Mouse (Mus musculus) spleen, adult 18-20 months (tissue): ENCODE data around the gene Ggcx.

Source experiments
- DNase-seq, 2 experiments: peaks; one replicate each; pipeline ENCODE4 v3.0.0; 2022; ENCODE audit warnings: mixed read lengths in 2 of 2

Gene Ggcx

GRCm38 (mm10) chr6:72388266-72388665 is 25.8 kb upstream of the Ggcx start:
- no peak for DNase-seq

DNA sequence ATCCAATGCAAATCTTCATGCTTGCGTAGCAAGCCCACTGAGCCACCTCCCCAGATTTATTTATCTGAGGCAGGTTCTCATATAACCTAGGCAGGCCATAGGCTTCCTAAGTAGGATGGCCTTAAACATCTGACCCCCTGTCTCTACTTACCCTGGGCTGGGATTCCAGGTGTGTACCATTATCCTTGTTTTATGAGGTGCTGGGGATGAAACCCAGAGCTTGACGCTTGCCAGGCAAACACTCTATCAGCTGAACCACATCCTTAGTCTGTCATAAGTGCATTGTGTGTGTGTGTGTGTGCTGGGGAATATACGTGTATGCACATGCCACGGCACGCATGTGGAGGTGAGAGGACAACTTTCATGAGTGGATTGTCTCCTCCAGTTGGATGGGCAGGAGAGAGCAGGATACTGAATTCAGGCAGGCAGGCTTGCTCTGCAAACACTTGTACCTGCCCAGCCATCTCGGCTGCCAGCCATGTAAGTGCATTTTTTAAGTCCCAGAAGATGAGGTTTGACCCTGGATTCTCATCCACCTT is 25.2 kb upstream of the Ggcx start:
- DNase-seq = no peak

DNA sequence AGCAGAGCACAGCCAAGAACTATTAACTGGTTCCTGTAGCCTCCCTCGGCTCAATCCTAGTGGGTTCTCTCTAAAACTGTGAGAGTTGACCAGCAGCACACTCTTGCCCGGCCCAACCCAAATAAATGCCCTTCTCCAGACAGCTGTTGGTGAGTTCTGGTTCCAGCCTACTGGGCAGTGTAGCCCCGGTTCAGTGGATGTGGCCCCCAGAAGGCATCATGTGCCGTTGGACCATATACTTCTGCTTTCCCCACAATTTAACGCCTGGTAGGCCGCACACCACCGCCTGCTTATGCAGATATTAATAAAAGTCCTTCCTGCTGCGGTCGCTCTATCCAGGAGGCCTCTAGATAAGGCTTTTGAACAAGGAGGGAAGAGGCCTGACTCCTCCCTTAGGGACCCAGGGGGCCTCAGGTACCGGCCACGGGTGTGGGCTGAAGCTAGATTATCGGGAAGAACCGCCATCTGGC is 24.6 kb upstream of the Ggcx start:
- peak; percentile 59 for DNase-seq

DNA sequence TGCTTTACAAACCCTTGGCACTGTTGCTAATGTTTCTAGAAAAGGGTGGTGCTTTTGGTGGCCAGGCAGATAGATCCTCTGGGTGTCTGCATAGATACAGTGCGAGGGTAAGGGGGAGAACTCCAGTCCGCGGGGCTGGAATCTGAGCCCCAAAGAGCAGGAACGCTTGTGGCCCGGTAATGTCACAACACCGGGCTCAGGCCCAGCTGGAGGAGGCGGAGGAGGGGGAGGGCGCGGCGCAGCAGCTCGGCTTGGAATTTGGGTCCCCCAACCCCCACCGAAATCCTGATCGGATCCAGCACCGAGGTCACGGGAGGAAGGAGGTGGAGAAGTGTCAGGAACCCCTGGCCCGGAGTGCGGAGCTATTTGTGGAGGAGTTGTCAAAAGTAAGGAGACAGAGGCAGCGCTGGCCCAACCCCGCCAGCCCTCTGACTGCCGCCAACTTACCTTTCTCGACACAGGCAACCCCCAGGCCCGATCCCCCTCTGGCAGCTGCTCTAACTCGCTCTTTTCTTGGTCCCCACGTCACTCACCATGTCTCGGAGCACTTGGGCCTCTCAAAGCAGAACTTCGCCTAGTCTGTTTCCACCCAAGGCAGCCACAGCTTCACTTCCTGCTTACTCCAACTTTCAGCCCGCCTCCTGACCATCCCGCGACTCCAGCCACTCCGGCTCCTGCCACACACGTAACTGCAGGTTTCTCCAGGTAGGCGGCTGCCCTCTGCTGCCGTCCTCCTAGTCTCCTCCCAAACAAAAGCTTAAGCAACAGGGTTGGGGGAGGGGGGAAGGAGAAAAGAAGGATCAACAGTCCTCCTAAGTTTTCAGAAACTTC is 24.0 kb upstream of the Ggcx start, which contains the start of gene Vamp8:
Gene Vamp8, minus strand, starts transcription at position 763 of the 831 bp plus-strand sequence.
- peak; percentile 59 to 68 for DNase-seq

DNA sequence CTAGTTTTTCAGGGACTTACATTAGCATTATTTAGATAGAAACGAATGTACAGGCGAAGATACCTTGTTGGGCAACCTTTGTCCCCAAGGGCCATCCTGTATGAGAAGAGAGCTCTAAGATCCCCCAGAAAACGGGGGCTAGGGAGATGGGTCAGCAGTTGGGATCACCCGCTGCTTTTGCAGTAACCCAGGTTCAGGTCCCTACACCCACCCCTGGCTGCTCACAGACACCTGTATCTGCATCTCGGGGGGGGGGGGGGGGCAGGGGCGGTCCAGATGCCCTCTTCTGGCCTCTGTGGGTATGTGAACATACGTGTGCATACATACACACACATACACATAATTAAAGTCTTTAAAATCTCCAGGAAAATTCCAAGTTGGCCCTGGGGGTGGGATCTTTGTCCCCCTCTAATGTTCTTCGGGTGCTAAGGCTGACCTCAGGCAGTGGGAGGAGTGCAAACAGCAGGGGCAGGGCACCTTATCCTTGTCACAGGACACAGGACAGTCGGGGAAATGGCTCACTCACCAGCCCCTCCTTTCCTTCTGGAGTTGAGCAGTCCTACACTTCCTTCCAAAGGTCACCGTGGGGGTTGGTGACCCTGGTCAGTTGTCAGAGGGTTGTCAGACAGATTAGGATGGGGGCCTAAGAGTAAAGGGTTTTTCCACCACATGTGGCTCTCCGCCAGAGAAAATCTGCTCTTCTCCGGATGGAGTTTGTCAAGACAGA is 23.1 kb upstream of the Ggcx start:
- DNase-seq = peak; percentile 35 to 38

DNA sequence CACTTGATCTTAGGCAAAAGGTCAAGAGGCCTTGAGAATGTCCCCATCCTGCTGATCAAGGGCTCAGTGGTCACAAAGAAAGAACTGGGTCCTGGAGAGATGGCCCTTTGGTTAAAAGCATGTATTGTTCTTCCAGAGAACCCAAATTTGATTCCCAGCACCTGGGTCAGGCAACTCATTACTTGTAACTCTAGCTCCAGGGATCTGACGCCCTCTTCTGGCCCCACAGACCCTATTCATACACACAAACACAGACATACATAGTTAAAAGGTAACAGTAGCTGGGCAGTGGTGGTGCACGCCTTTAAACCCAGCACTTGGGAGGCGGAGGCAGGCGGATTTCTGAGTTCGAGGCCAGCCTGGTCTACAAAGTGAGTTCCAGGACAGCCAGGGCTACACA is 21.8 kb upstream of the Ggcx start:
- no peak for DNase-seq

DNA sequence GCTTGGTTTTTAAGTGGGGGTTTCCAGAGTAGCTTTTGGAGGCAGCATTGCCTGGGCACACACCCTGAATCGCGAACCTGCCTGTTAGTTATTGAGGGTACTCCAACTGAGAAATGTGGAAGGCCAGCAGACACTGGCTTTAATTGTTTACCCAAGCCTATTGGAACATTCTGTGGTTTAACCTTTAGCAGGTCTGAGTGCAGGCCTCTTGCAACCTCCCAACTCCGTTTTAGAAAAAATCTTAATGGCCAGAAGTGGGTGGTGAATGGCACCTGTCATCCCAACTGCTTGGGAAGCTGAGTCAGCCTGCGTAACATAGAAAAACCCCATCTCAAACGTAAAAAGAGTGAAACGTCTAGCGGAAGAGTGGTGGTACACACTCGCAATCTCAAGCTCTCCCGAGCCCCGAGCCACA is 17.3 kb upstream of the Ggcx start:
- DNase-seq = no peak

- DNase-seq = no peak
Observed at GRCm38 (mm10) chr6:72399967-72400366, 14.1 kb upstream of the Ggcx start.

DNA sequence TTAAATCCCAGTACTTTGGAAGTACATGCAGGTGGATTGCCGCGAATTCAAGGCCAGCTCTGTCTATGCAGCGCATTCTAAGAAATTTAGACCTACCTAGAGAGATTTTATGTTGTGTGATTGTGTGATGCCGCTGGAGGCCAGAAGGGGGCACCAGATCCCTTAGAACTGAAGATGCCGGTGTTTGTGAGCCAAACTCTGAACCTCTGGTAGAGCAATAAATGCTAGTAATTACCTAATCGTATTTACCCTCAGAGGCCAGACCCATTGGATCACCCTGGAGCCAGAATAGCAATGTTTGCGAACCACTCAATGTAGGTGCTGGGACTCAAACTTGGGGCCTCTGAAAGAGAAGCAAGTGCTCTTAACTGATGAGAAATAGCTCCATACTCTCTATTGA is 12.2 kb upstream of the Ggcx start:
- peak; percentile 48 to 85 for DNase-seq

GRCm38 (mm10) chr6:72405356-72405755 is 8.8 kb upstream of the Ggcx start:
- no peak for DNase-seq

DNA sequence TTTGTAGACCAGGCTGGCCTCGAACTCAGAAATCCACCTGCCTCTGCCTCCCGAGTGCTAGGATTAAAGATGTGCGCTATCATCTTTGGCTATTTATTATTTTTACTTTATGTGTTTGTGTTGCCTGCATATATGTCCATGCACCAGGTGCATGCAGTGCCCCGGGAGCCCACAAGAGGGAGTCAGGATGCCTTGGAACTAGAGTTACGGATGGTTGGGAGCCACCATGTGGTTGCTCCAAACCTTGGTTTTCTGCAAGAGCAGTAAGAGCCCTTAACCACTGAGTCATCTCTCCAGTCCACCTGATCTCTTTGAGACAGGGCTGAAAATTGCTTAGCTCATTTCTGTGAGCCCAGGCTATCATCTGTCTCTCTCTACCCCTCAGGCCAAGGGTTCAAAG is 7.0 kb upstream of the Ggcx start:
- peak; percentile 62 to 82 for DNase-seq

DNA sequence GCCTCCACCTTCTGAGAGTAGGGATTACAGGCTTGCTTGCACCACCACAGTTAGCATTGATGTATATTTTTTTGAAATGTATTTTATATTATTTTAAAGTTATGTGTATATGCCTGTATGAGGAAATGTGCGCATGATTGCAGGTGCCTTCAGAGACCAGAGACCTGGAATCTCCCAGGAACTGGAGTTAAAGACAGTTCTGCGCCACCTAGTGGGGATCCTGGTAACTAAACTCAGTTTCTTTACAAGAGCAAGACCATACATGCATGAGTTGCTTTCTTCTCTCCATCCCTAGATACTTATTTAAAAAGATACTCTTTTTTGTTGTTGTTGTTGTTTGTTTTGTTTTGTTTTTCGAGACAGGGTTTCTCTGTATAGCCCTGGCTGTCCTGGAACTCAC is 4.5 kb upstream of the Ggcx start:
- DNase-seq = peak in 1 of 2 experiments; percentile 65

DNA sequence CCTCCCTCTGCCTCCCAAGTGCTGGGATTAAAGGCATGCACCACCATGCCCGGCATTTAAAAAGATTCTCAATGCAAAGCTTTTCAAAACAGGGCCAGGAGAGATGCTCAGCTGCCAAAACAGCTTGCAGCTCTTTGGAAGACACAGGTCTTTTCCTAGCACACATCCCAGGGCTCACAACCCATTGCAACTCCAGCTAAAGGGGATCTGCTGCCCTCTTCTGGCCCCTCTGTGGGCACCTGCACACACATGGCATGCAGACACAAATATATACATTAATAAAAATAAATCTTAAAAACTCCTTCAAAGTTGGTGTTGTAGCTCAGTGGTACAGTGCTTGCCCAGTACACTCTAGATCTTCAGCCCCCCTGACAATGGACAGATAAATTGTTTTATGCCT is 4.1 kb upstream of the Ggcx start:
- no peak for DNase-seq

DNA sequence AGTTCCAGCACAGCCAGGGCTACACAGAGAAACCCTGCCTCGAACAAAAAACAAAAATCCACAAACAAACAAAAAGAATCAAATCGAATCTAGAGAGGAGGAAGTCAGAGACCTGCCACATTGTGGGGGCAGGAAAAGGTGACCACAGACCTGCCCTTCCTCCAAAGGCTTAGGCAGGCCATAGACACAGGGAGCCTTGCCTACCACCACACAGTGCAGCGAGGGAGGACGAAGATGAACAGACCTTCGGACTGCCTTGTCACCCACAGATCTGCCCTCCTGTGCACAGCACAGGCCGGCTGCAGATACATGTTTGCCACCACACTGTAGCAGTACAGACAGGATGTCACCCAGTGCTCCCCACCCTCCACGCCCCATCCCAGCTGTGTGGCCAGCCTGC is 3.6 kb upstream of the Ggcx start:
- DNase-seq = no peak

DNA sequence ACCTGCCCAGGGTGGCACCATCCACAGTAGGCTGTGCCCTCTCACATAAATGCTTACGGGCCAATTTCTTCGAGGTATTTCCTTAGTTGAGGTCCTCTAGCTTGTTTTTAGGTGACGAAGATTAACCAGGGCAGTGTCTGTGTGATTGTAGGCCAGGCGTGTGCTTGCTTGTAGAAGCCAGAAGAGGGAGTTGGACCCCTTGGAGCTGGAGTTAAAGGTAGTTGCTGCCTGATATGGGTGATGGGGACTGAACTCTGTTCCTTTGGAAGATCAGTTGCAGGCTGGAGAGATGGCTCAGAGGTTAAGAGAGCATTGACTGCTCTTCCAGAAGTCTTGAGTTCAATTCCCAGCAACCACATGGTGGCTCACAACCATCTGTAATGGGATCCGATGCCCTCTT is 1.1 kb downstream of the Ggcx start:
- no peak for DNase-seq

GRCm38 (mm10) chr6:72415964-72416772 is 2.1 kb downstream of the Ggcx start:
- DNase-seq = no peak

DNA sequence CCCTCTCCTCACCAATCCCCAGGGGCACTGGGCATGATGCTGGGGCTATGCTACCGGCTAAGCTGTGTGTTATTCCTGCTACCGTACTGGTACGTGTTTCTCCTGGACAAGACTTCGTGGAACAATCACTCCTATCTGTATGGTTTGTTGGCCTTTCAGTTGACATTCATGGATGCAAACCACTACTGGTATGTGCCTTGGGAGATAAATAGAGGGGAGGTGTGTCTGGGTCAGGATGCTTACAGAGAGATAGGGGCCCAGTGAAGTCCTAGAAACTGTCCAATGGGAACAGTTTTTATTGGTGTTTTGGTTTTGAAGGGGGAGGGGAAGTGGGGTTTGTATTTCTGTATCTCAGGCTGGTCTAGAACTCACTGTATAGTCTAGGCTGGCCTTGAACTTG is 4.2 kb downstream of the Ggcx start:
- DNase-seq = no peak

- DNase-seq = no peak
Observed at GRCm38 (mm10) chr6:72419806-72420205, 5.7 kb downstream of the Ggcx start.

DNA sequence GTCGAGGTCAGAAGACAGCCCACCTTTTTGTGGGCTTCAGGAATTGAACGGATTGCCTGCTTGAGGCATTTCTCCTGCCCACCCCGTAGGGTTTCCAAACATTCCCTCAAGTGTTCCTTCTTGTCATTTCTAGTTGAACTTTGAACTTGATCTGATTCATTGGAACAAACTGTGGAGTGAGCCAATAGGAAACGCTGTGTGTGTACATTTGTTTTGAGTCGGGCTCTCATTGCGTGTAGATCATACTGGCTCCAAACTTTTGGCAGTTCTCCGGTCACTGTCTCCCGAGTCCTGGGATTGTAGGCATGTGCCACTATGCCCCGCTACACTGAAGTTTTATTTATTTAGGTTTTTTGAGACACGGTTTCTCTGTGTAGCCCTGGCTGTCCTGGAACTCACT is 6.8 kb downstream of the Ggcx start:
- no peak for DNase-seq

DNA sequence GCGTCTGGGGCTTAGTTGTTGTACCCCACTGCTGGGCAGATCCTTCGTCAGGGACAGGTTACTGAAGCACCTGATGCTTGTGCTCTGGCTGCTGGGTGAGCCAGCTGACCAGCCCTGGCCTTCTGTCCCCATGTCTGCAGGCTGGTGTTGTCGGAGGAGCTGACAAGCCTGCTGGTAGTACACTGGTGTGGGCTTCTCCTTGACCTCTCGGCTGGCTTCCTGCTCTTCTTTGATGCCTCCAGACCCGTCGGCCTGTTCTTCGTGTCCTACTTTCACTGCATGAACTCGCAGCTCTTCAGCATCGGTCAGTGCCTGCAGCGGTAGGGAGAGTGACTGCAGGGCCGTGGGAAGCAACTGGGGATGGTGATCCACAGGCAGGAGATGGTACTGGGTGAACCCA is 11.5 kb downstream of the Ggcx start:
- DNase-seq = no peak

GRCm38 (mm10) chr6:72428036-72428435 is 13.9 kb downstream of the Ggcx start:
- peak; percentile 49 to 82 for DNase-seq

DNA sequence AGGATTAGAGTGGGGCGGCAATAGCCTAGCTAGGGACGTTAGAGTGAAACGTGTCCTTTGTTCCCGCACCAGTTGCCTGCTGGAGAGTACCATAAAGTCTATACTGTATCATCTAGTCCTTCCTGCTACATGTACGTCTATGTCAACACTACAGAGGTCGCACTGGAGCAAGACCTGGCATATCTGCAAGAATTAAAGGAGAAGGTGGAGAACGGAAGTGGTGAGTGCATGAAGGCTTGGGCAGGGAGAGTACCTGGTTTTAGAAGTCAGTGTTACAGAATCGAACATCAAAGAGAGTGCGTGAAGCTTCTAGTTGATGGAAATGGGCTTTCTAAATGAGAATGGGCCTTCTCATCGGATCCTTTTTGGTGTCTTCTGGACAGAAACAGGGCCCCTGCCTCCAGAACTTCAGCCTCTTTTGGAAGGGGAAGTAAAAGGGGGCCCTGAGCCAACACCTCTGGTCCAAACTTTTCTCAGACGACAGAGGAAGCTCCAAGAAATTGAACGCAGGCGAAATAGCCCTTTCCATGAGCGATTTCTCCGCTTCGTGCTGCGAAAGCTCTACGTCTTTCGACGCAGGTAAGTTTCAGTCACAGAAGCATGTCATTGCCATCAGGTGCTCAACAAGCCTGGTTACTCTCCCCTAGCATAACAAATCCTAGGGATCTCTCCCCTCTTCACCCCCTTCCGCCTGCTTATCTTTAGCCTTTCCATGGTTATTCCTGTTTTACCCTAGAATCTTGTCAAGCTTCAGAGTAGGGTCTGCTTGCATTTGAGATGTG is 15.1 kb downstream of the Ggcx start:
- DNase-seq = no peak
